In the genomic region with DNA sequence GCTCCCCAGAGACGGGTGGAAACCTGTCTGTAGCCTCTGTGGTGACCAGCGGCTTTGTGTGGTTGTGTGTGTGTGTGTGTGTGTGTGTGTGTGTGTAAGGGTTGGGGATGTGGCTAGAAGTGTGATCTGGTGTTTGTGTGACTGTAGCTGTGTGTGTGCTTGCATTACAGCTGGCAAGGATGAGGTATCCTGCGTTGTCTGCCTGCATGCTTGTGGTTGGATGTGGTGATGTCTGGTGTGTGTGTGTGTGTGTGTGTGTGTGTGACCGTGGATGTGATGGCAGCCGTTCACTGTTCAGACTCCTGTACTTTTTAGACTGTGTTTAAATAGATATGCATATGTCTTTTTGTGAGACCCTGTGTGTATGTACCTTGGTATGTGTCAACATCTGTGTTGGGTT, we compare ENCODE assay signal across 8 mouse cellular contexts. TPM values are rescaled to one million over a fixed set of nuclear protein-coding genes. Genes with fewer than 3 reads are reported as not detected.
DNase-seq lines count a peak whose midpoint lies in the region; ATAC-seq and TF ChIP-seq lines count a peak whose summit lies in the region.

No protein-coding gene starts in this region.

- peaks cover 26% of the 10 kb centered on the region for H3K36me3 ChIP-seq in heart, embryonic 12.5 days
- peaks cover 3% of the 10 kb centered on the region; the same call in 1 of the 2 replicates for H3K36me3 ChIP-seq in embryonic facial prominence, embryonic 11.5 days (replicated peaks; ENCODE audit: control insufficient read depth, insufficient read depth, low read depth, low read length)
- H3K36me3 ChIP-seq in limb, embryonic 11.5 days (ENCODE audit: control insufficient read depth, insufficient read depth, low read length) = peaks cover 2% of the 10 kb centered on the region
- peaks cover 19% of the 10 kb centered on the region; the same call in 1 of the 2 replicates for H3K36me3 ChIP-seq in stomach, embryonic 14.5 days (ENCODE audit: control insufficient read depth, insufficient read depth, low read length)
- no peaks in the 10 kb centered on the region for H3K36me3 ChIP-seq in thymus, adult 2 months (ENCODE audit: control insufficient read depth, insufficient read depth, low read length)

- H3K4me3 ChIP-seq in heart, embryonic 12.5 days = peak overlapping the region; percentile 88
- H3K4me3 ChIP-seq in embryonic facial prominence, embryonic 11.5 days (ENCODE audit: low read depth, low read length) = peak overlapping the region; percentile 84
- H3K4me3 ChIP-seq in limb, embryonic 11.5 days (ENCODE audit: low read depth, low read length) = peak overlapping the region; percentile 63
- peak overlapping the region; percentile 55 for H3K4me3 ChIP-seq in stomach, embryonic 14.5 days (ENCODE audit: low read depth, low read length)
- no peak overlapping the region for H3K4me3 ChIP-seq in thymus, adult 2 months (ENCODE audit: control insufficient read depth, insufficient read depth, low read length)

- H3K27ac ChIP-seq in heart, embryonic 12.5 days (ENCODE audit: poor library complexity, severe bottlenecking) = no peak overlapping the region
- 0 out of 2 replicates have a peak overlapping the region, but pooled peaks have one; percentile 52 for H3K27ac ChIP-seq in embryonic facial prominence, embryonic 11.5 days (replicated peaks; ENCODE audit: low read depth, low read length)
- H3K27ac ChIP-seq in limb, embryonic 11.5 days (replicated peaks; ENCODE audit: low read depth, low read length) = no peak overlapping the region
- H3K27ac ChIP-seq in stomach, embryonic 14.5 days (ENCODE audit: low read length) = peak overlapping the region; percentile 55; the same call in 1 of the 2 replicates
- no peak overlapping the region for H3K27ac ChIP-seq in thymus, adult 2 months (ENCODE audit: control insufficient read depth, insufficient read depth, low read length)

- 33% methylated on average over 5 of the region's 5 CpGs for WGBS in heart, embryonic 12.5 days
- 44% methylated on average over 5 of the region's 5 CpGs for whole genome bisulfite sequencing in embryonic facial prominence, embryonic 11.5 days
- WGBS in limb, embryonic 11.5 days = 68% methylated on average over 5 of the region's 5 CpGs
- 20% methylated on average over 5 of the region's 5 CpGs for WGBS in stomach, embryonic 14.5 days
- WGBS in thymus, adult 2 months = 8% methylated on average over 5 of the region's 5 CpGs

- H3K4me1 ChIP-seq in heart, embryonic 12.5 days (replicated peaks) = peaks cover 23% of the 10 kb centered on the region
- H3K4me1 ChIP-seq in embryonic facial prominence, embryonic 11.5 days (ENCODE audit: control insufficient read depth, insufficient read depth, low read length) = peaks cover 6% of the 10 kb centered on the region; the same call in 1 of the 2 replicates
- H3K4me1 ChIP-seq in limb, embryonic 11.5 days (ENCODE audit: control insufficient read depth, insufficient read depth, low read length) = peaks cover 19% of the 10 kb centered on the region
- peaks cover 28% of the 10 kb centered on the region for H3K4me1 ChIP-seq in stomach, embryonic 14.5 days (ENCODE audit: control insufficient read depth, insufficient read depth, low read length)
- H3K4me1 ChIP-seq in thymus, adult 2 months (replicated peaks; ENCODE audit: control insufficient read depth, insufficient read depth, low read length) = peaks cover 17% of the 10 kb centered on the region

- DNase-seq in heart, postnatal 25 days (ENCODE audit: low spot score) = no peak
- DNase-seq in 3T3-L1 (ENCODE audit: low read depth, low spot score) = peak; percentile 56
- DNase-seq in embryonic facial prominence, embryonic 11.5 days (ENCODE audit: low spot score) = no peak
- no peak for DNase-seq in limb, embryonic 11.5 days (ENCODE audit: low spot score)
- no peak for DNase-seq in thymus, adult 2 months
- no peak for DNase-seq in thymus, postnatal 10 days (ENCODE audit: low spot score in 2 of 2)

- TF ChIP-seq POLR2A in thymus, adult 2 months (IDR thresholded peaks at IDR 0.05; ENCODE audit: control insufficient read depth, extremely low read depth, insufficient read depth, low read length, poor library complexity) = no peak

- H3K9ac ChIP-seq in heart, embryonic 12.5 days = peak overlapping the region; percentile 87
- H3K9ac ChIP-seq in embryonic facial prominence, embryonic 11.5 days (replicated peaks; ENCODE audit: low read length) = peak overlapping the region; percentile 87
- H3K9ac ChIP-seq in limb, embryonic 11.5 days (ENCODE audit: low read length) = peak overlapping the region; percentile 85
- H3K9ac ChIP-seq in stomach, embryonic 14.5 days (replicated peaks; ENCODE audit: low read depth, low read length) = peak overlapping the region; percentile 75

- TF ChIP-seq CTCF in thymus, adult 2 months (IDR thresholded peaks at IDR 0.05; ENCODE audit: borderline replicate concordance, control insufficient read depth, extremely low read depth, insufficient read depth, low read length, poor library complexity) = no peak

- intact Hi-C loops in heart, postnatal 25 days (cut with DNase I) = no loop called here

- no peaks in the 10 kb centered on the region for H3K9me3 ChIP-seq in heart, embryonic 12.5 days (replicated peaks)
- H3K9me3 ChIP-seq in embryonic facial prominence, embryonic 11.5 days (replicated peaks; ENCODE audit: control insufficient read depth, low read length) = no peaks in the 10 kb centered on the region
- no peaks in the 10 kb centered on the region for H3K9me3 ChIP-seq in limb, embryonic 11.5 days (ENCODE audit: control insufficient read depth, low read length)
- no peaks in the 10 kb centered on the region for H3K9me3 ChIP-seq in stomach, embryonic 14.5 days (ENCODE audit: control insufficient read depth, low read depth, low read length)

- ATAC-seq in heart, embryonic 12.5 days (ENCODE audit: insufficient number of reproducible peaks, low FRiP score) = no peak
- no peak for ATAC-seq in embryonic facial prominence, embryonic 11.5 days (replicated peaks; ENCODE audit: insufficient number of reproducible peaks, low FRiP score, low TSS enrichment, low read depth)
- no peak for ATAC-seq in limb, embryonic 11.5 days (ENCODE audit: insufficient number of reproducible peaks, low FRiP score, low TSS enrichment, low read depth)
- ATAC-seq in stomach, embryonic 14.5 days (ENCODE audit: insufficient number of reproducible peaks, insufficient read depth, low FRiP score, low read depth) = no peak

- H3K4me2 ChIP-seq in heart, embryonic 12.5 days = peak overlapping the region; percentile 78
- peak overlapping the region; percentile 81 for H3K4me2 ChIP-seq in embryonic facial prominence, embryonic 11.5 days (ENCODE audit: low read depth, low read length)
- H3K4me2 ChIP-seq in limb, embryonic 11.5 days (ENCODE audit: low read depth, severe bottlenecking) = peak overlapping the region; percentile 69
- H3K4me2 ChIP-seq in stomach, embryonic 14.5 days (replicated peaks; ENCODE audit: low read depth, low read length) = peak overlapping the region; percentile 51

- no peaks in the 10 kb centered on the region for H3K27me3 ChIP-seq in heart, embryonic 12.5 days (replicated peaks)
- no peaks in the 10 kb centered on the region for H3K27me3 ChIP-seq in embryonic facial prominence, embryonic 11.5 days (ENCODE audit: control insufficient read depth, insufficient read depth, low read length)
- no peaks in the 10 kb centered on the region for H3K27me3 ChIP-seq in limb, embryonic 11.5 days (ENCODE audit: control insufficient read depth, insufficient read depth, low read length)
- no peaks in the 10 kb centered on the region for H3K27me3 ChIP-seq in stomach, embryonic 14.5 days (ENCODE audit: control insufficient read depth, insufficient read depth, low read length)
- no peaks in the 10 kb centered on the region for H3K27me3 ChIP-seq in thymus, adult 2 months (ENCODE audit: control insufficient read depth, insufficient read depth, low read length)

RNA-seq across cellular contexts. Expression of a gene that starts 1.5 kb away (rescaled TPM):
- polyA plus RNA-seq in heart, embryonic 12.5 days (2016; fragmentation: Nextera tagmentation; extraction: Ambion mirVana) = 11.1 and 11.6 TPM in 2 replicates
- total RNA-seq in heart, postnatal 25 days (2021) = 1 to 10 TPM; 4.5 to 5.3 TPM
- 9.5 and 11.2 TPM in 2 replicates for polyA plus RNA-seq in embryonic facial prominence, embryonic 11.5 days (2014; fragmentation: Nextera tagmentation; extraction: Ambion mirVana)
- 7.3 and 9.0 TPM in 2 replicates for polyA plus RNA-seq in limb, embryonic 11.5 days (2014; fragmentation: Nextera tagmentation; extraction: Ambion mirVana)
- 15.0 and 16.5 TPM in 2 replicates for polyA plus RNA-seq in stomach, embryonic 14.5 days (2014; fragmentation: Nextera tagmentation; extraction: Ambion mirVana)
- 10.3 and 10.7 TPM in 2 replicates for polyA plus RNA-seq in thymus, adult 2 months (2012; rRNA removed)

RNA-seq across cellular contexts. Expression of a gene that starts 26.9 kb away (rescaled TPM):
- polyA plus RNA-seq in heart, embryonic 12.5 days (2016; fragmentation: Nextera tagmentation; extraction: Ambion mirVana) = 11.4 and 11.5 TPM in 2 replicates
- total RNA-seq in heart, postnatal 25 days (2021) = 1 to 10 TPM; 7.3 to 8.1 TPM
- polyA plus RNA-seq in embryonic facial prominence, embryonic 11.5 days (2014; fragmentation: Nextera tagmentation; extraction: Ambion mirVana) = 14.4 and 14.9 TPM in 2 replicates
- polyA plus RNA-seq in limb, embryonic 11.5 days (2014; fragmentation: Nextera tagmentation; extraction: Ambion mirVana) = 14.5 and 15.5 TPM in 2 replicates
- 19.7 and 20.5 TPM in 2 replicates for polyA plus RNA-seq in stomach, embryonic 14.5 days (2014; fragmentation: Nextera tagmentation; extraction: Ambion mirVana)
- polyA plus RNA-seq in thymus, adult 2 months (2012; rRNA removed) = 53.1 and 57.8 TPM in 2 replicates

RNA-seq across cellular contexts. Expression of a gene that starts 31.3 kb away (rescaled TPM):
- polyA plus RNA-seq in heart, embryonic 12.5 days (2016; fragmentation: Nextera tagmentation; extraction: Ambion mirVana) = 3.1 and 3.4 TPM in 2 replicates
- 1 to 10 TPM; 4.4 to 4.7 TPM for total RNA-seq in heart, postnatal 25 days (2021)
- 6.0 and 6.2 TPM in 2 replicates for polyA plus RNA-seq in embryonic facial prominence, embryonic 11.5 days (2014; fragmentation: Nextera tagmentation; extraction: Ambion mirVana)
- 6.5 and 8.0 TPM in 2 replicates for polyA plus RNA-seq in limb, embryonic 11.5 days (2014; fragmentation: Nextera tagmentation; extraction: Ambion mirVana)
- 8.5 and 10.8 TPM in 2 replicates for polyA plus RNA-seq in stomach, embryonic 14.5 days (2014; fragmentation: Nextera tagmentation; extraction: Ambion mirVana)
- 12.2 and 12.4 TPM in 2 replicates for polyA plus RNA-seq in thymus, adult 2 months (2012; rRNA removed)

Comparison
In these comparisons a context has a peak if more than half of its experiments do, and no peak if none do; other contexts are left out.
1. H3K27ac ChIP-seq: peak in embryonic facial prominence, embryonic 11.5 days (single experiment) and stomach, embryonic 14.5 days (single experiment); none in heart, embryonic 12.5 days (single experiment), limb, embryonic 11.5 days (single experiment) and thymus, adult 2 months (single experiment).
2. Peak in every context shown above with its lines, with median percentiles within 50 percentile points of each other: H3K4me2 ChIP-seq and H3K9ac ChIP-seq.